Mouse (Mus musculus): Measurements from ENCODE around the gene Fv1. TPM values are rescaled to one million over a fixed set of nuclear protein-coding genes. Genes with fewer than 3 reads are reported as not detected.

Fv1 gene
- polyA plus RNA-seq, 1 experiment from 2014 or later = 13.1 TPM

Other genes starting within 250 kb of the Fv1 start
- gene Zfp979, start 226.5 kb upstream of the Fv1 start, polyA plus RNA-seq (2015; fragmentation: Nextera tagmentation; extraction: Ambion mirVana) = 4.1 and 4.5 TPM in 2 replicates
- gene Zfp534, start 166.4 kb upstream of the Fv1 start, polyA plus RNA-seq (2015; fragmentation: Nextera tagmentation; extraction: Ambion mirVana) = not detected in 2 replicates
- 9.9 and 11.0 TPM in 2 replicates for gene Zfp984, start 59.2 kb upstream of the Fv1 start, polyA plus RNA-seq (2015; fragmentation: Nextera tagmentation; extraction: Ambion mirVana)
- gene Zfp933, start 20.6 kb upstream of the Fv1 start, polyA plus RNA-seq (2015; fragmentation: Nextera tagmentation; extraction: Ambion mirVana) = 5.4 TPM in 2 replicates
- 55.3 and 55.4 TPM in 2 replicates for gene Miip, start 163 bp upstream of the Fv1 start, polyA plus RNA-seq (2015; fragmentation: Nextera tagmentation; extraction: Ambion mirVana)
- gene Mfn2, start 35.7 kb downstream of the Fv1 start, polyA plus RNA-seq (2015; fragmentation: Nextera tagmentation; extraction: Ambion mirVana) = 45.4 and 47.1 TPM in 2 replicates
- gene Plod1, start 67.8 kb downstream of the Fv1 start, polyA plus RNA-seq (2015; fragmentation: Nextera tagmentation; extraction: Ambion mirVana) = 58.6 and 61.5 TPM in 2 replicates
- gene 2510039O18Rik, start 71.9 kb downstream of the Fv1 start, polyA plus RNA-seq (2015; fragmentation: Nextera tagmentation; extraction: Ambion mirVana) = 10.4 and 13.9 TPM in 2 replicates
- 0.21 TPM in 1 of 2 replicates, not detected in the other for gene Nppb, start 116.8 kb downstream of the Fv1 start, polyA plus RNA-seq (2015; fragmentation: Nextera tagmentation; extraction: Ambion mirVana)
- 0.41 and 1.00 TPM in 2 replicates for gene Nppa, start 131.7 kb downstream of the Fv1 start, polyA plus RNA-seq (2015; fragmentation: Nextera tagmentation; extraction: Ambion mirVana)
- gene Clcn6, start 169.8 kb downstream of the Fv1 start, polyA plus RNA-seq (2015; fragmentation: Nextera tagmentation; extraction: Ambion mirVana) = 6.4 and 6.8 TPM in 2 replicates
- 26.5 and 28.1 TPM in 2 replicates for gene Mthfr, start 170.1 kb downstream of the Fv1 start, polyA plus RNA-seq (2015; fragmentation: Nextera tagmentation; extraction: Ambion mirVana)
- gene Agtrap, start 219.1 kb downstream of the Fv1 start, polyA plus RNA-seq (2015; fragmentation: Nextera tagmentation; extraction: Ambion mirVana) = 28.1 and 31.5 TPM in 2 replicates